Mouse (Mus musculus): ENCODE data around the gene Zscan4d. TPM values are rescaled to one million over a fixed set of nuclear protein-coding genes. Genes with fewer than 3 reads are reported as not detected.

Gene Zscan4d
- polyA plus RNA-seq (2012; rRNA removed; ENCODE audit: low replicate concordance) = not detected in 2 replicates

DNA sequence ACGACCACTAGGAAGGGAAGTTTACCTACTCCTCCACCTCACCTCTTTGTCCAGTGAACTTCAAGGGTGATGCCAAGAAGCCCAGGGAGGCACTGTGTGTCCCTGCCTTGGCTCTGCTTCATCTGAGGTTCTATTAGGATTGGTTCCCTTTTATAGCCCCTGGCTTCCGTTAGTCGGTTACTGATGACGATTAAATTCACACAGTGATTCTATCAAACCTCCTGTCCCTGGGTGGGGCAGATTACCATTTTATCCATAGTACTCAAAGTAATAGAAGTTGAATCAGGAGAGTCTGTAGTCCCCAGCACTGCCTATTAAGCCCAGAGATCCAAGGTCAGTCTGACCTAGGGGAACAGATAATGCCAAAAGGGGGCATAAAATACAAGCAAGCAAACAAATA lies at the start of gene Zscan4d:
TSS of gene Zscan4d (minus strand) at position 101 of the 400 bp plus-strand sequence.

Other genes starting within 250 kb of the Zscan4d start
- gene Zscan4c, start 160.4 kb downstream of the Zscan4d start, polyA plus RNA-seq (2012; rRNA removed; ENCODE audit: low replicate concordance) = not detected in 2 replicates
- not detected in 2 replicates for gene Zscan4-ps1, start 96.5 kb downstream of the Zscan4d start, polyA plus RNA-seq (2012; rRNA removed; ENCODE audit: low replicate concordance)
- not detected in 2 replicates for gene Zscan4e, start 144.5 kb upstream of the Zscan4d start, polyA plus RNA-seq (2012; rRNA removed; ENCODE audit: low replicate concordance)
- gene Zscan4f, start 231.8 kb upstream of the Zscan4d start, polyA plus RNA-seq (2012; rRNA removed; ENCODE audit: low replicate concordance) = not detected in 2 replicates